Mouse (Mus musculus) forebrain, embryonic 14.5 days (tissue): ENCODE measurements around the gene Mef2c. TPM values are rescaled to one million over a fixed set of nuclear protein-coding genes. Genes with fewer than 3 reads are reported as not detected.

Experiments
- ATAC-seq: fragments of 200-750 bp; cut with Nextera tagmentation; 2 replicates; pipeline ENCODE4 v1.8.0; 2017; ENCODE audit warnings: mild to moderate bottlenecking, moderate library complexity
- DNase-seq: peaks from one replicate; pipeline ENCODE4 v3.0.0-alpha.2; 2015; ENCODE audit warnings: low spot score
- H3K27ac ChIP-seq: fragments of 300-500 bp; sonication (generic); 2 replicates; pipeline ENCODE4 v1.5.1; 2014; ENCODE audit warnings: low read depth, mild to moderate bottlenecking, control low read depth, low read length, moderate library complexity
- H3K27me3 ChIP-seq: fragments of 300-500 bp; sonication (generic); replicated peaks from 2 replicates; pipeline ENCODE4 v1.6.1; 2014; ENCODE audit warnings: low read length, control low read depth, mixed read lengths; ENCODE audit not compliant: control insufficient read depth, insufficient read depth
- H3K36me3 ChIP-seq: fragments of 300-500 bp; sonication (generic); 2 replicates; pipeline ENCODE4 v1.6.1; 2014; ENCODE audit warnings: low read length, control low read depth; ENCODE audit not compliant: control insufficient read depth, insufficient read depth
- H3K4me1 ChIP-seq: fragments of 300-500 bp; sonication (generic); 2 replicates; pipeline ENCODE4 v1.6.1; 2014; ENCODE audit warnings: antibody characterized with exemption, low read length, control low read depth; ENCODE audit not compliant: control insufficient read depth, insufficient read depth
- H3K4me2 ChIP-seq: fragments of 300-500 bp; sonication (generic); 2 replicates; pipeline ENCODE4 v1.6.1; 2014; ENCODE audit warnings: mild to moderate bottlenecking, control low read depth, low read length
- H3K4me3 ChIP-seq: fragments of 300-500 bp; sonication (generic); 2 replicates; pipeline ENCODE4 v1.5.1; 2014; ENCODE audit warnings: low read depth, low read length, control low read depth
- H3K9ac ChIP-seq: fragments of 300-500 bp; sonication (generic); 2 replicates; pipeline ENCODE4 v1.6.1; 2014; ENCODE audit warnings: mild to moderate bottlenecking, low read length, control low read depth, moderate library complexity
- H3K9me3 ChIP-seq: fragments of 300-500 bp; sonication (generic); replicated peaks from 2 replicates; pipeline ENCODE4 v1.6.1; 2016; ENCODE audit warnings: low read length, control low read depth, mixed read lengths; ENCODE audit not compliant: control insufficient read depth
- WGBS: fragments of 180-500 bp; shearing (Covaris S2); extraction: QIAGEN DNeasy Blood & Tissue Kit; methylation state at CpG from one replicate; pipeline ENCODE4 v1.1.7; 2014; 5-methylcytosine and 5-hydroxymethylcytosine counted together
- polyA plus RNA-seq: library from polyadenylated mRNA; unstranded; fragments of >200 nt; fragmentation: Nextera tagmentation; extraction: Ambion mirVana; gene quantifications from 2 replicates; pipeline ENCODE4 v1.2.1, GENCODE M21; 2014

The Mef2c gene
- polyA plus RNA-seq, 1 experiment from 2014 or later, result 99.4 TPM

- no peak overlapping the region for H3K27ac ChIP-seq
- peak; percentile 63 for DNase-seq
- 71% methylated on average over 7 of the region's 7 CpGs for WGBS
These were observed 22.5 kb upstream of the Mef2c start for GRCm38 (mm10) chr13:83481310-83481709.

GRCm38 (mm10) chr13:83482087-83482486, 21.7 kb upstream of the Mef2c start:
- Histone ChIP-seq H3K4me1 (no peaks in the 10 kb centered on the region; the same call in 1 of the 2 replicates), H3K36me3 (no peaks in the 10 kb centered on the region), H3K9ac (no peak overlapping the region), H3K27ac (no peak overlapping the region), H3K27me3 (no peaks in the 10 kb centered on the region), H3K4me2 (no peak overlapping the region), H3K9me3 (no peaks in the 10 kb centered on the region), H3K4me3 (no peak overlapping the region)
- ATAC-seq, result no peak
- no peak for DNase-seq
- WGBS, result 79% methylated on average over 5 of the region's 5 CpGs

More at GRCm38 (mm10) chr13:83481310-83481709, 22.5 kb upstream of the Mef2c start:
- Histone ChIP-seq H3K4me1 (no peaks in the 10 kb centered on the region; the same call in 1 of the 2 replicates), H3K4me3 (no peak overlapping the region), H3K9ac (no peak overlapping the region), H3K9me3 (no peaks in the 10 kb centered on the region), H3K27me3 (no peaks in the 10 kb centered on the region), H3K4me2 (no peak overlapping the region), H3K36me3 (no peaks in the 10 kb centered on the region)
- ATAC-seq, result peak; percentile 60; the same call in 1 of the 2 replicates

- Histone ChIP-seq H3K4me1 (no peaks in the 10 kb centered on the region; the same call in 1 of the 2 replicates), H3K27ac (no peak overlapping the region), H3K4me3 (no peak overlapping the region), H3K27me3 (no peaks in the 10 kb centered on the region), H3K4me2 (no peak overlapping the region), H3K9me3 (no peaks in the 10 kb centered on the region), H3K9ac (no peak overlapping the region), H3K36me3 (no peaks in the 10 kb centered on the region)
- WGBS, result 62% methylated on average over 4 of the region's 4 CpGs
- ATAC-seq (peak; percentile 61), DNase-seq (peak; percentile 22)
These were observed 19.6 kb upstream of the Mef2c start for GRCm38 (mm10) chr13:83484215-83484614.

- 78% methylated on average over 7 of the region's 7 CpGs for WGBS
- Histone ChIP-seq H3K27ac (no peak overlapping the region), H3K36me3 (no peaks in the 10 kb centered on the region), H3K27me3 (no peaks in the 10 kb centered on the region), H3K4me2 (no peak overlapping the region), H3K4me3 (no peak overlapping the region), H3K9ac (no peak overlapping the region), H3K9me3 (no peaks in the 10 kb centered on the region), H3K4me1 (no peaks in the 10 kb centered on the region; the same call in 1 of the 2 replicates)
- DNase-seq (peak; percentile 45), ATAC-seq (peak; percentile 55)
These were observed 19.0 kb upstream of the Mef2c start for GRCm38 (mm10) chr13:83484721-83485369.

- Histone ChIP-seq H3K9ac (no peak overlapping the region), H3K4me2 (no peak overlapping the region), H3K27me3 (no peaks in the 10 kb centered on the region), H3K9me3 (no peaks in the 10 kb centered on the region), H3K27ac (no peak overlapping the region), H3K36me3 (no peaks in the 10 kb centered on the region), H3K4me1 (no peaks in the 10 kb centered on the region), H3K4me3 (no peak overlapping the region)
- no peak for ATAC-seq
- 82% methylated on average over 3 of the region's 3 CpGs for WGBS
- no peak for DNase-seq
These were observed 11.8 kb upstream of the Mef2c start for GRCm38 (mm10) chr13:83492051-83492450.

GRCm38 (mm10) chr13:83497708-83498107, 6.1 kb upstream of the Mef2c start:
- no peaks in the 10 kb centered on the region for H3K9me3 ChIP-seq
- no peak overlapping the region for H3K4me3 ChIP-seq
- H3K4me2 ChIP-seq, result no peak overlapping the region
- H3K4me1 ChIP-seq, result no peaks in the 10 kb centered on the region
- no peak overlapping the region for H3K27ac ChIP-seq
- H3K27me3 ChIP-seq, result no peaks in the 10 kb centered on the region
- DNase-seq, result no peak
- ATAC-seq, result no peak
- no peaks in the 10 kb centered on the region for H3K36me3 ChIP-seq
- no peak overlapping the region for H3K9ac ChIP-seq
- 89% methylated on average over 3 of the region's 3 CpGs for WGBS

- DNase-seq (no peak), ATAC-seq (no peak)
- H3K4me1 ChIP-seq, result no peaks in the 10 kb centered on the region
- 82% methylated on average over 4 of the region's 4 CpGs for WGBS
- H3K27me3 ChIP-seq, result no peaks in the 10 kb centered on the region
- no peak overlapping the region for H3K4me2 ChIP-seq
- no peak overlapping the region for H3K4me3 ChIP-seq
- no peak overlapping the region for H3K27ac ChIP-seq
- H3K9me3 ChIP-seq, result no peaks in the 10 kb centered on the region
- no peaks in the 10 kb centered on the region for H3K36me3 ChIP-seq
- H3K9ac ChIP-seq, result no peak overlapping the region
These were observed 4.3 kb upstream of the Mef2c start for GRCm38 (mm10) chr13:83499526-83499925.

GRCm38 (mm10) chr13:83507687-83508086, 3.9 kb downstream of the Mef2c start:
- H3K36me3 ChIP-seq, result no peaks in the 10 kb centered on the region
- 94% methylated on average over 1 of the region's 1 CpGs for WGBS
- no peak overlapping the region for H3K4me2 ChIP-seq
- no peaks in the 10 kb centered on the region for H3K4me1 ChIP-seq
- no peaks in the 10 kb centered on the region for H3K9me3 ChIP-seq
- H3K27ac ChIP-seq, result no peak overlapping the region
- H3K27me3 ChIP-seq, result no peaks in the 10 kb centered on the region
- DNase-seq, result no peak
- H3K4me3 ChIP-seq, result no peak overlapping the region
- no peak overlapping the region for H3K9ac ChIP-seq
- ATAC-seq, result no peak

GRCm38 (mm10) chr13:83515013-83515547, 11.2 kb downstream of the Mef2c start:
- H3K27me3 ChIP-seq, result no peaks in the 10 kb centered on the region
- 0 out of 2 replicates have a peak, but pooled peaks cover 3% of the 10 kb centered on the region for H3K4me1 ChIP-seq
- no peak overlapping the region for H3K4me2 ChIP-seq
- H3K27ac ChIP-seq, result no peak overlapping the region
- H3K9ac ChIP-seq, result no peak overlapping the region
- ATAC-seq (no peak), DNase-seq (no peak)
- WGBS, result 69% methylated on average over 4 of the region's 4 CpGs
- H3K36me3 ChIP-seq, result no peaks in the 10 kb centered on the region
- no peaks in the 10 kb centered on the region for H3K9me3 ChIP-seq
- H3K4me3 ChIP-seq, result no peak overlapping the region
